Mouse (Mus musculus): ENCODE measurements around the gene Srpk2.
A peak's percentile ranks its signal among the peaks of the same experiment; 100 is the strongest.

- TF ChIP-seq CTCF (IDR thresholded peaks at IDR 0.05 in 2 of 3, conservative IDR thresholded peaks at IDR 0.05 in 1 of 3; ENCODE audit: control insufficient read depth in 1 of 3, insufficient read depth in 1 of 3, low read depth in 2 of 3, low read length in 3 of 3, poor library complexity in 1 of 3, severe bottlenecking in 1 of 3) (no peak), MAFK (IDR thresholded peaks at IDR 0.05; ENCODE audit: borderline replicate concordance, low read depth, low read length) (no peak), POLR2A (IDR thresholded peaks at IDR 0.05; ENCODE audit: control insufficient read depth in 1 of 2, insufficient read depth in 1 of 2, low read depth in 1 of 2, low read length in 2 of 2, poor library complexity in 1 of 2) (no peak), USF1 (IDR thresholded peaks at IDR 0.05; ENCODE audit: low read depth, low read length) (peak; percentile 46; the same call in 1 of the 2 replicates), MAX (IDR thresholded peaks at IDR 0.05; ENCODE audit: low read length) (peak; percentile 68; the same call in 1 of the 2 replicates), NRF1 (IDR thresholded peaks at IDR 0.05; ENCODE audit: insufficient read depth, low read depth, low read length, poor library complexity, severe bottlenecking) (no peak), RAD21 (IDR thresholded peaks at IDR 0.05; ENCODE audit: low read depth, low read length) (no peak), POLR2AphosphoS2 (IDR thresholded peaks at IDR 0.05; ENCODE audit: low read length) (no peak)
Observed at GRCm38 (mm10) chr5:23573942-23574341, 110.5 kb downstream of the Srpk2 start.
